Mouse (Mus musculus): ENCODE data around the gene Lix1l. TPM values are rescaled to one million over a fixed set of nuclear protein-coding genes. Genes with fewer than 3 reads are reported as not detected.

Lix1l gene
- total RNA-seq, 2 experiments from 2014 or later: 24.1 to 26.9 TPM

- no peak for DNase-seq
Observed at GRCm38 (mm10) chr3:96565105-96565504, 35.8 kb upstream of the Lix1l start.

DNA sequence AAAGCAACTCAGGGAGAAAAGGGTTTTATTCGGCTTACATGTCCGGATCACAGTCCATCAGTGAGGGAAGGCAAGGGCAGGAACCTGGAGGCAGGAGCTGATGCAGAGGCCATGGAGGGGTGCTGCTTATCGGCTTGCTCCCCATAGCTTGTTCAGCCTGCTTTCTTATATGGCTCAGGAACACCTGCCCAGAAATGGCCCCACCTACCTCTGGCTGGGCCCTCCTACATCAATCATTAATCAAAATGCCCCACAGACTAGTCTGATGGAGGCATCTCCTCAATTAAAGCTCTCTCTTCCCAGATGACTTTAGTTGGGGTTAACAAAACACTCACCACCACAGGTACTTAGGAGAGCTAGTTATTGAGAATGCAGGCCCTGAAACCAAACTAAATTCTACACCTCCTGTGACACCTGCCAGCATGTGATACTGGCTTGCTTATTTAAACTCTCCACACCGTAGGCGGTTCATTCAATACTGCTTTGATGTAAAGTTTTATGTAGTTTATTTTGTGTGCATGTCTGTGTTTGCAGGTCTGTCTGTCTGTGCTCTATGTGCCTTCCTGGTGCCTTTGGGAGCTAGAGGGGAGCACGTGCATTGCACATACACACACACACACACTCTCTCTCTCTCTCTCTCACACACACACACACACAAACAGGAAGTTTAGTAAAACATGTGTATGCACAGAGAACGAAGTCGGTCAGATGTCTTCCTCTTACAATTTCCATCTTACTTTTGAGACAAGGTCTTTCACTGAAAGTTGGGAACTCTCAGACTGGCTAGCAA lies 34.1 kb upstream of the Lix1l start:
- no peak for DNase-seq

DNA sequence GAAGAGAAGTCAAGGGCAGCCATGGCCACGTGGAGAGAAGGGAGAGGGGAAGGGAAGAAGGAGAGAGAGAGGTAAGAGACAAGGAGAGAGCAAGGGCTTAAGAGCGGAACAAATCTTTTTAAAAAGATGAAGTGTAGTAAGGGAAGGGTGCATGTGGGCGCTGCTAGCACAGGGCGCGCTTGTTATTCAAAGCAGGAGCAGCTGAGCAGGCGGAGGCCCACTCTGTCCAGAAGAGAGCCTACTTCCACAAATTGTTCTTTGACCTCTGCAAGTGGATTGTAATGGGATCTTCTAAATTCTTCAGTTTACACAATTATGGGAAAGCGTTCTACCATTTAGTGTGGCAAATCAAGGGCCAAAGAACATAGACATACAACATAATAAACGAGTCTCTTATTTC lies 32.3 kb upstream of the Lix1l start:
- DNase-seq: no peak

DNA sequence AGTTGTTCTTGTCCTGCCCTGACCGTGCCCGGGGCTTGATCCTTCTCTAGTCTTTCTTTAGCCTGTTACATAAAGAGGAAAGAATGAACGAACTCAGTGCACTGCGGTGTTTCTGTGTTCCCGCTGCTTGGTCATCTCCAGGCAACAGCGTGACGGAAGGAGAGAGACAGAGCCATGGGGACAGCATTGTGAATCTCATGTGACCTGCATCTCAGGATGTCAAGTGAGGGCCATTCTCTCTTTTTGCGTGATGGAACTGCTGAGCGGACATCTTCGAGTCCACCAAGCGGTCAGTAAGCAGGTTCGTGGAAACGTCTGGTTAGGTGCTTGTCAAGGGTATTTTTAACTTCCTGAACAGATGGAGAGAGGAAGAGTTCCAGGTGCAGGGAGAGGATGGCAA lies 31.4 kb upstream of the Lix1l start:
- DNase-seq: no peak

- DNase-seq: no peak
Observed at GRCm38 (mm10) chr3:96569966-96570605, 30.9 kb upstream of the Lix1l start.

- no peak for DNase-seq
Observed at GRCm38 (mm10) chr3:96570643-96571042, 30.3 kb upstream of the Lix1l start.

- no peak for DNase-seq
Observed at GRCm38 (mm10) chr3:96571336-96571735, 29.6 kb upstream of the Lix1l start.

- no peak for DNase-seq
Observed at GRCm38 (mm10) chr3:96571896-96572698, 28.9 kb upstream of the Lix1l start.

GRCm38 (mm10) chr3:96573611-96574511 lies 27.1 kb upstream of the Lix1l start:
- DNase-seq: no peak

GRCm38 (mm10) chr3:96575272-96575984 lies 25.5 kb upstream of the Lix1l start:
- DNase-seq: peak; percentile 65

DNA sequence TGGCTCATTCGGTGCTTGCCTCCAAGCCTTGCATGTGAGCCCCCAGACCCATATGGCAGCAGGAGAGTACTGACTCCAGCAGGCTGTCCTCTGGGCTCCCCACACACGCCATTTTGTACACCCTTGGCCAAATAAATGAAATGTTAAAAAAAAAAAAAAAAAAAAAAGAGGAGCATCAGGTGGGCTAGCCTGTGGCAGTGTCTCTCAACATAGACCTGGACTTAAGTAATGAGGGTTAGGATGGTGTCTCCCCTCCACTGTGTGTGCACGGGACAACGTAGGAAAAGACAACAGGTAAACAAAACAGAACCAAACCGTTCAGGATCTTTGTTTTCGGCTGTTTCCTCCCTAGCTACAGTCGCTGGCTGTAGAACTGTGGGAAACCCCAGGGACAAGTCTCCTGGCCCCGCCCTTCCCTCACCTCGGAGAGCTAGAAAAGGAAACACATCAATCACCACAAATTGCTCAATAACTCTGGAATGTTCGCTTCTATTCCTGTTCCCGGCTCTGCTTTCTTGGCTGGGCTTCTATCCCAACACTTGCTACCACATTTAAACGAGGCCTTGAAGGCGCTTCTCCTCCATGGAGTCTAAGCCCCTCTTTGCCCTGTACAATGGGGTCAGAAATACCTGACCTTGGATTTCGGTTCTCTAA lies 24.8 kb upstream of the Lix1l start:
- DNase-seq: peak; percentile 53

DNA sequence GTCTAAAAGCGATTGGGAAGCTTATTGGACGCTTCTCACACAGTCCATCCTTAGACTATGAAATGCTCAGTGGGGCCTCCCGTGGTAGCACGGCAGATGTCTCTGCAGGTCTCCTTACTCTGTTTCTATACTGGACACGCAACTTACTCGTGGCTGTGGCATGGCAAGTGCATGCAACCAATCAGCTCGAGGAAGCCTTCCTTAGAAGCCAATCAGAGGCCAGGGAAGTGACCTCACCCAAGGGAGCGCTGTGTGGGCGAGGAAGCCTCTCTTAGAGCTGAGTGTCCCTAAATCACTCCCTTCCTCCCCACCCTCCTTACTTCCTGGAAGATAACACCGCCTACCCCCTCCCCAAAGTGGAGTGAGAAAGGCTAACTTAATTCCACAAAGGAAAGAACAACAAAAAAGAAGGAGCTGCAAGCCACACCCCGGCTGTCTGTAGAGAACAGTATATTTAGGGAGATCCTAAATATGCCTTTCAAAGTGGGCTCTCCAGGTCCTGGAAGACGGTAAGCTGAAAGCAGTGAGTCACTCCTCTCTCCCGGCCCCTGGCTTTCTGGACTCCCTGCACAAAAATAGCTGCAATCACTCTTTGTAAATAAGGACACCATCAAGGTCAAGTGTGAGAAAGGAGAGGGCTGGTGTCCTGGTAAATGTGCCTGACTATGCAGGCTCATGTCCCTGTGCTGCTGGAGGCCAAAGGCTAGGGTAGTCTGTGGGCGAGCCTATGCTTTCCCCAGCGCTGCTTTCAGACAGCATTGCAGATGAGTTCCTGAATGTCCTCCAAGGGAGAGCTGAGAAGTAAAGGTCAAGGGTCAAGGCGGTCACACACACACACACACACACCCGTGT lies 24.0 kb upstream of the Lix1l start, which contains the start of gene Gm16253:
Gm16253 (plus strand) TSS at position 295 of the 852 bp plus-strand sequence.
- peak; percentile 86 for DNase-seq

- no peak for DNase-seq
Observed at GRCm38 (mm10) chr3:96577566-96577965, 23.4 kb upstream of the Lix1l start.

GRCm38 (mm10) chr3:96578561-96579238 lies 22.2 kb upstream of the Lix1l start:
- DNase-seq: no peak

DNA sequence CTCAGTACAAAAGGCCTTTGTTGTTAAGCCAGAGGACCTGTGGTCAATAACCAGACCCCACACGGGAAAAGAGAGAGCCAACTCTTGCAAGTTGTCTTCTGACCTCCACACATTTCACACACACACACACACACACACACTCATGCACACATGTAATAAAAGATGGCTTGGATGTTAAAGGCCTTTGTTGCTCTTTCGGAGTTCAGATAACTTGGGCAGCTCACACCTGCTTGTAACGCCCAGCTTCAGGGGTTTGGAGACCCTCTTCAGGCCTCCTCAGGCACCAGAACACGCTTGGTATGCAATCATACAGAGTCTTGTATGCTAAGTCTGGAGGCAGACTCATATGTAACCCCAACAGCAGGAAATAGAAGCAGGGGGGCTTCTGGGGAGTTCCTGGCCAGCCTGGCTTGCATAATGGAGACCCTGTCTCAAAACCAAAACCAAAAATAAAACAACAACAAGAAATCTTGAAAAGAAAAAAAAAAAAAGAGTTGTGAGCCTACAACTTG lies 21.7 kb upstream of the Lix1l start:
- DNase-seq: no peak

GRCm38 (mm10) chr3:96579885-96580454 lies 21.0 kb upstream of the Lix1l start:
- peak; percentile 91 for DNase-seq

DNA sequence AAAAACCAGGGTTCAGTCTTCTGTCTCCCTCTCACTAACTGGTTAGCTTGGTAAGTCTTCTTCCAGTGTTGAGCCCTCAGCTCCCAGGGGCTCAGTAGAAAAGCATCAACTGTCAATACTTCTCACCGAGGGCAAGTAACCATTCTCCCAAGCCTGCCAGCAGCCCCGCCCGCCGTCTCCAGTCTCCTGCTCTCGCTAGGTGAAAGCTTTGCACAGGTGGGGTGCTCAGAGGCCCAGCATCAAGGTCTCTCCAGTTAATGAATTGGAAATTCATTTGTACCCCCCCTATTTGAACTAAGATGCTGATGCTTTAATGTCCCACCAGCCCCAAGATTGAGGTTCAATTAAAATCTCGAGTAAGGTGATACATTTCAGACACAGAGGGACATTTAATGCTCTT lies 19.8 kb upstream of the Lix1l start:
- DNase-seq: no peak

GRCm38 (mm10) chr3:96581771-96582515 lies 19.0 kb upstream of the Lix1l start:
- no peak for DNase-seq
